In genomic region chr5:30650756-30651155, GRCm38 (mm10) we compare ENCODE assay signal across 11 mouse cellular contexts. TPM values are rescaled to one million over a fixed set of nuclear protein-coding genes. Genes with fewer than 3 reads are reported as not detected.
DNase-seq lines count a peak whose midpoint lies in the region; ATAC-seq and TF ChIP-seq lines count a peak whose summit lies in the region.
"Had no signal": no experiment of that assay in that cellular context is flagged by ENCODE, and none has a peak within 500 bp of the region (broad histone marks: within the 10 kb centered on the region; RNA-seq: fewer than 3 reads in every experiment).

No protein-coding gene starts in this region.

- H3K4me3 ChIP-seq in heart, embryonic 11.5 days (ENCODE audit: low read depth, low read length), result no peak overlapping the region
- no peak overlapping the region for H3K4me3 ChIP-seq in liver, postnatal 0 days (ENCODE audit: low read depth, low read length)
- no peak overlapping the region for H3K4me3 ChIP-seq in midbrain, embryonic 10.5 days

- TF ChIP-seq CTCF in liver, postnatal 0 days (IDR thresholded peaks at IDR 0.05; ENCODE audit: low read depth), result no peak

- 71% methylated on average over 3 of the region's 3 CpGs for WGBS in heart, embryonic 11.5 days (ENCODE audit: insufficient replicate concordance)
- 51% methylated on average over 3 of the region's 3 CpGs for WGBS in liver, postnatal 0 days (ENCODE audit: insufficient replicate concordance)
- WGBS in midbrain, embryonic 10.5 days, result 84% methylated on average over 3 of the region's 3 CpGs

- H3K9me3 ChIP-seq in heart, embryonic 11.5 days (replicated peaks; ENCODE audit: control insufficient read depth, low read length), result no peaks in the 10 kb centered on the region
- H3K9me3 ChIP-seq in liver, postnatal 0 days (ENCODE audit: low read length), result no peaks in the 10 kb centered on the region
- H3K9me3 ChIP-seq in midbrain, embryonic 10.5 days (replicated peaks), result no peaks in the 10 kb centered on the region

- DNase-seq in heart, adult 11 months, result peak; percentile 98
- peak; percentile 39 for DNase-seq in 3T3-L1 (ENCODE audit: low read depth, low spot score)
- peak; percentile 68 for DNase-seq in adrenal gland, postnatal 36 days
- no peak for DNase-seq in liver, postnatal 0 days
- DNase-seq in cerebellum, adult 8-10 months, result no peak
- no peak for DNase-seq in thymus, postnatal 0 days (ENCODE audit: low spot score)
- no peak for DNase-seq in midbrain, embryonic 10.5 days (ENCODE audit: low spot score)
- DNase-seq: retina, postnatal 1 day; thymus, postnatal 14 days had no signal

- no peak overlapping the region for H3K27ac ChIP-seq in heart, embryonic 11.5 days (ENCODE audit: low read depth, low read length)
- 0 out of 2 replicates have a peak overlapping the region, but pooled peaks have one; percentile 29 for H3K27ac ChIP-seq in liver, postnatal 0 days (ENCODE audit: low read depth)
- H3K27ac ChIP-seq in midbrain, embryonic 10.5 days (replicated peaks), result no peak overlapping the region

- peaks cover 7% of the 10 kb centered on the region; the same call in 1 of the 2 replicates for H3K4me1 ChIP-seq in heart, embryonic 11.5 days (ENCODE audit: control insufficient read depth, insufficient read depth, low read length)
- peaks cover 30% of the 10 kb centered on the region for H3K4me1 ChIP-seq in liver, postnatal 0 days (ENCODE audit: insufficient read depth)
- peaks cover 29% of the 10 kb centered on the region for H3K4me1 ChIP-seq in midbrain, embryonic 10.5 days

- TF ChIP-seq EP300 in liver, postnatal 0 days (IDR thresholded peaks at IDR 0.05; ENCODE audit: low read depth), result no peak

- ATAC-seq in heart, embryonic 11.5 days (replicated peaks; ENCODE audit: insufficient number of reproducible peaks, low FRiP score, low TSS enrichment), result no peak
- ATAC-seq in liver, postnatal 0 days, result peak; percentile 13; the same call in 1 of the 2 replicates

- no peaks in the 10 kb centered on the region; the same call in 1 of the 2 replicates for H3K36me3 ChIP-seq in heart, embryonic 11.5 days (ENCODE audit: control insufficient read depth, insufficient read depth, low read length)
- H3K36me3 ChIP-seq in liver, postnatal 0 days (replicated peaks; ENCODE audit: insufficient read depth, low read length), result peaks cover under 1% of the 10 kb centered on the region
- H3K36me3 ChIP-seq in midbrain, embryonic 10.5 days, result peaks cover 25% of the 10 kb centered on the region

- H3K27me3 ChIP-seq in heart, embryonic 11.5 days (ENCODE audit: control insufficient read depth, insufficient read depth, low read length), result no peaks in the 10 kb centered on the region
- H3K27me3 ChIP-seq in liver, postnatal 0 days (ENCODE audit: insufficient read depth, low read length), result no peaks in the 10 kb centered on the region
- no peaks in the 10 kb centered on the region for H3K27me3 ChIP-seq in midbrain, embryonic 10.5 days (ENCODE audit: low read depth, poor library complexity, severe bottlenecking)

- no peak overlapping the region for H3K9ac ChIP-seq in heart, embryonic 11.5 days (ENCODE audit: low read depth, low read length)
- H3K9ac ChIP-seq in liver, postnatal 0 days (replicated peaks), result no peak overlapping the region

- H3K4me2 ChIP-seq in heart, embryonic 11.5 days, result no peak overlapping the region
- H3K4me2 ChIP-seq in liver, postnatal 0 days (ENCODE audit: low read depth, low read length), result no peak overlapping the region
- H3K4me2 ChIP-seq: midbrain, embryonic 11.5 days had no signal

RNA-seq across cellular contexts. Expression of gene Slc35f6, which starts 3.0 kb away (rescaled TPM):
- polyA plus RNA-seq in heart, embryonic 11.5 days (2014; fragmentation: Nextera tagmentation; extraction: Ambion mirVana), result 21.6 and 22.9 TPM in 2 replicates
- 10 to 100 TPM; 40.0 to 47.2 TPM for total RNA-seq in adrenal gland, postnatal 36 days (2021)
- polyA plus RNA-seq in liver, postnatal 0 days (2015; fragmentation: Nextera tagmentation; extraction: Ambion mirVana), result 13.8 and 14.2 TPM in 2 replicates
- polyA plus RNA-seq in thymus, postnatal 0 days (2015; fragmentation: Nextera tagmentation; extraction: Ambion mirVana), result 12.5 and 14.4 TPM in 2 replicates
- polyA plus RNA-seq in midbrain, embryonic 10.5 days (2016; fragmentation: Nextera tagmentation; extraction: Ambion mirVana), result 26.7 and 30.3 TPM in 2 replicates

RNA-seq across cellular contexts. Expression of gene Cenpa, which starts 15.8 kb away (rescaled TPM):
- polyA plus RNA-seq in heart, embryonic 11.5 days (2014; fragmentation: Nextera tagmentation; extraction: Ambion mirVana), result 296 and 306 TPM in 2 replicates
- 10 to 100 TPM; 10.2 to 11.9 TPM for total RNA-seq in adrenal gland, postnatal 36 days (2021)
- 135 and 145 TPM in 2 replicates for polyA plus RNA-seq in liver, postnatal 0 days (2015; fragmentation: Nextera tagmentation; extraction: Ambion mirVana)
- 339 and 404 TPM in 2 replicates for polyA plus RNA-seq in thymus, postnatal 0 days (2015; fragmentation: Nextera tagmentation; extraction: Ambion mirVana)
- 413 and 444 TPM in 2 replicates for polyA plus RNA-seq in midbrain, embryonic 10.5 days (2016; fragmentation: Nextera tagmentation; extraction: Ambion mirVana)

Comparison
In these comparisons a context has a peak if more than half of its experiments do, and no peak if none do; other contexts are left out.
1. DNase-seq: peak in heart, adult 11 months (single experiment), 3T3-L1 (single experiment) and adrenal gland, postnatal 36 days (2 of 2); none in liver, postnatal 0 days (single experiment), cerebellum, adult 8-10 months (single experiment), thymus, postnatal 0 days (single experiment) and midbrain, embryonic 10.5 days (single experiment).